Mouse (Mus musculus): ENCODE results near the gene Mxra8. TPM values are rescaled to one million over a fixed set of nuclear protein-coding genes. Genes with fewer than 3 reads are reported as not detected.
A peak's percentile ranks its signal among the peaks of the same experiment; 100 is the strongest.

Gene Mxra8
- polyA plus RNA-seq, 1 experiment from 2014 or later: 15.6 TPM

GRCm38 (mm10) chr4:155841651-155842270 lies 2.3 kb downstream of the Mxra8 start:
- H3K9ac ChIP-seq (ENCODE audit: low read length): no peak overlapping the region
- H3K4me2 ChIP-seq (ENCODE audit: low read length): peak overlapping the region; percentile 53
- WGBS: 35% methylated on average over 38 of the region's 38 CpGs
- H3K4me1 ChIP-seq (ENCODE audit: control insufficient read depth, insufficient read depth, low read length): peaks cover 17% of the 10 kb centered on the region
- DNase-seq (ENCODE audit: low spot score) (no peak), ATAC-seq (no peak)
- H3K27me3 ChIP-seq (replicated peaks; ENCODE audit: control insufficient read depth, insufficient read depth, low read length): 0 out of 2 replicates have a peak, but pooled peaks cover 3% of the 10 kb centered on the region
- no peak overlapping the region for H3K4me3 ChIP-seq (ENCODE audit: low read depth, low read length)
- no peaks in the 10 kb centered on the region for H3K36me3 ChIP-seq (ENCODE audit: control insufficient read depth, insufficient read depth, low read length)
- no peaks in the 10 kb centered on the region for H3K9me3 ChIP-seq (replicated peaks; ENCODE audit: control insufficient read depth, low read length)
- no peak overlapping the region for H3K27ac ChIP-seq (ENCODE audit: low read depth, low read length)

GRCm38 (mm10) chr4:155843231-155843630 lies 3.8 kb downstream of the Mxra8 start:
- Histone ChIP-seq H3K9ac (ENCODE audit: low read length) (no peak overlapping the region), H3K27ac (ENCODE audit: low read depth, low read length) (no peak overlapping the region), H3K4me2 (ENCODE audit: low read length) (no peak overlapping the region), H3K4me3 (ENCODE audit: low read depth, low read length) (no peak overlapping the region), H3K27me3 (replicated peaks; ENCODE audit: control insufficient read depth, insufficient read depth, low read length) (0 out of 2 replicates have a peak, but pooled peaks cover 3% of the 10 kb centered on the region), H3K9me3 (replicated peaks; ENCODE audit: control insufficient read depth, low read length) (no peaks in the 10 kb centered on the region), H3K36me3 (ENCODE audit: control insufficient read depth, insufficient read depth, low read length) (no peaks in the 10 kb centered on the region), H3K4me1 (ENCODE audit: control insufficient read depth, insufficient read depth, low read length) (peaks cover 22% of the 10 kb centered on the region)
- WGBS: 81% methylated on average over 5 of the region's 5 CpGs
- no peak for DNase-seq (ENCODE audit: low spot score)
- no peak for ATAC-seq

- DNase-seq (ENCODE audit: low spot score): peak; percentile 92
- Histone ChIP-seq H3K4me1 (ENCODE audit: control insufficient read depth, insufficient read depth, low read length) (peaks cover 24% of the 10 kb centered on the region), H3K27me3 (replicated peaks; ENCODE audit: control insufficient read depth, insufficient read depth, low read length) (no peaks in the 10 kb centered on the region), H3K4me3 (ENCODE audit: low read depth, low read length) (peak within 1 kb of the TSS; percentile 83), H3K9ac (ENCODE audit: low read length) (peak within 1 kb of the TSS; percentile 89), H3K27ac (ENCODE audit: low read depth, low read length) (peak within 1 kb of the TSS; percentile 65), H3K9me3 (replicated peaks; ENCODE audit: control insufficient read depth, low read length) (no peaks in the 10 kb centered on the region), H3K36me3 (ENCODE audit: control insufficient read depth, insufficient read depth, low read length) (no peaks in the 10 kb centered on the region), H3K4me2 (ENCODE audit: low read length) (peak within 1 kb of the TSS; percentile 94)
- ATAC-seq: peak; percentile 92
- 4% methylated on average over 35 of the region's 65 CpGs for WGBS
Observed at GRCm38 (mm10) chr4:155846871-155847578, 7.5 kb downstream of the Mxra8 start, which contains the start of gene Dvl1. Gene Dvl1 (plus strand): TSS chr4:155847402.

- H3K27me3 ChIP-seq (replicated peaks; ENCODE audit: control insufficient read depth, insufficient read depth, low read length): no peaks in the 10 kb centered on the region
- H3K4me2 ChIP-seq (ENCODE audit: low read length): peak overlapping the region; percentile 94
- 1% methylated on average over 68 of the region's 69 CpGs for WGBS
- H3K27ac ChIP-seq (ENCODE audit: low read depth, low read length): peak overlapping the region; percentile 65
- H3K9me3 ChIP-seq (replicated peaks; ENCODE audit: control insufficient read depth, low read length): no peaks in the 10 kb centered on the region
- no peaks in the 10 kb centered on the region for H3K36me3 ChIP-seq (ENCODE audit: control insufficient read depth, insufficient read depth, low read length)
- peaks cover 24% of the 10 kb centered on the region for H3K4me1 ChIP-seq (ENCODE audit: control insufficient read depth, insufficient read depth, low read length)
- DNase-seq (ENCODE audit: low spot score): peak; percentile 23
- no peak; the same call in none of the 2 replicates for ATAC-seq
- peak overlapping the region; percentile 89 for H3K9ac ChIP-seq (ENCODE audit: low read length)
- peak overlapping the region; percentile 83 for H3K4me3 ChIP-seq (ENCODE audit: low read depth, low read length)
Observed at GRCm38 (mm10) chr4:155847591-155848352, 8.3 kb downstream of the Mxra8 start.

GRCm38 (mm10) chr4:155848434-155849095 lies 9.1 kb downstream of the Mxra8 start:
- no peak for ATAC-seq
- Histone ChIP-seq H3K4me1 (ENCODE audit: control insufficient read depth, insufficient read depth, low read length) (peaks cover 24% of the 10 kb centered on the region), H3K36me3 (ENCODE audit: control insufficient read depth, insufficient read depth, low read length) (peaks cover 5% of the 10 kb centered on the region; the same call in 1 of the 2 replicates), H3K9ac (ENCODE audit: low read length) (peak overlapping the region; percentile 89), H3K27ac (ENCODE audit: low read depth, low read length) (no peak overlapping the region), H3K4me2 (ENCODE audit: low read length) (peak overlapping the region; percentile 94), H3K27me3 (replicated peaks; ENCODE audit: control insufficient read depth, insufficient read depth, low read length) (no peaks in the 10 kb centered on the region), H3K9me3 (replicated peaks; ENCODE audit: control insufficient read depth, low read length) (no peaks in the 10 kb centered on the region), H3K4me3 (ENCODE audit: low read depth, low read length) (peak overlapping the region; percentile 83)
- WGBS: 58% methylated on average over 7 of the region's 7 CpGs
- no peak for DNase-seq (ENCODE audit: low spot score)

- peaks cover 24% of the 10 kb centered on the region for H3K4me1 ChIP-seq (ENCODE audit: control insufficient read depth, insufficient read depth, low read length)
- no peak overlapping the region for H3K4me3 ChIP-seq (ENCODE audit: low read depth, low read length)
- H3K27me3 ChIP-seq (replicated peaks; ENCODE audit: control insufficient read depth, insufficient read depth, low read length): no peaks in the 10 kb centered on the region
- DNase-seq (ENCODE audit: low spot score) (no peak), ATAC-seq (no peak)
- no peaks in the 10 kb centered on the region for H3K9me3 ChIP-seq (replicated peaks; ENCODE audit: control insufficient read depth, low read length)
- peaks cover 14% of the 10 kb centered on the region for H3K36me3 ChIP-seq (ENCODE audit: control insufficient read depth, insufficient read depth, low read length)
- H3K4me2 ChIP-seq (ENCODE audit: low read length): peak overlapping the region; percentile 94; the same call in 1 of the 2 replicates
- WGBS: 92% methylated on average over 2 of the region's 2 CpGs
- H3K27ac ChIP-seq (ENCODE audit: low read depth, low read length): no peak overlapping the region
- 0 out of 2 replicates have a peak overlapping the region, but pooled peaks have one; percentile 89 for H3K9ac ChIP-seq (ENCODE audit: low read length)
Observed at GRCm38 (mm10) chr4:155849391-155849790, 9.9 kb downstream of the Mxra8 start.

- 97% methylated on average over 3 of the region's 3 CpGs for WGBS
- peaks cover 24% of the 10 kb centered on the region for H3K4me1 ChIP-seq (ENCODE audit: control insufficient read depth, insufficient read depth, low read length)
- H3K9me3 ChIP-seq (replicated peaks; ENCODE audit: control insufficient read depth, low read length): no peaks in the 10 kb centered on the region
- H3K36me3 ChIP-seq (ENCODE audit: control insufficient read depth, insufficient read depth, low read length): peaks cover 19% of the 10 kb centered on the region
- no peak overlapping the region for H3K9ac ChIP-seq (ENCODE audit: low read length)
- H3K27me3 ChIP-seq (replicated peaks; ENCODE audit: control insufficient read depth, insufficient read depth, low read length): no peaks in the 10 kb centered on the region
- no peak overlapping the region for H3K4me3 ChIP-seq (ENCODE audit: low read depth, low read length)
- H3K4me2 ChIP-seq (ENCODE audit: low read length): no peak overlapping the region
- DNase-seq (ENCODE audit: low spot score): no peak
- ATAC-seq: no peak
- no peak overlapping the region for H3K27ac ChIP-seq (ENCODE audit: low read depth, low read length)
Observed at GRCm38 (mm10) chr4:155849792-155850451, 10.4 kb downstream of the Mxra8 start.

GRCm38 (mm10) chr4:155851368-155851767 lies 11.9 kb downstream of the Mxra8 start:
- Histone ChIP-seq H3K36me3 (ENCODE audit: control insufficient read depth, insufficient read depth, low read length) (peaks cover 33% of the 10 kb centered on the region), H3K4me2 (ENCODE audit: low read length) (no peak overlapping the region), H3K4me3 (ENCODE audit: low read depth, low read length) (no peak overlapping the region), H3K27ac (ENCODE audit: low read depth, low read length) (no peak overlapping the region), H3K27me3 (replicated peaks; ENCODE audit: control insufficient read depth, insufficient read depth, low read length) (no peaks in the 10 kb centered on the region), H3K9ac (ENCODE audit: low read length) (no peak overlapping the region), H3K4me1 (ENCODE audit: control insufficient read depth, insufficient read depth, low read length) (peaks cover 24% of the 10 kb centered on the region), H3K9me3 (replicated peaks; ENCODE audit: control insufficient read depth, low read length) (no peaks in the 10 kb centered on the region)
- WGBS: 94% methylated on average over 3 of the region's 3 CpGs
- ATAC-seq: no peak
- DNase-seq (ENCODE audit: low spot score): no peak

Measured in forebrain, embryonic 14.5 days (tissue).